Mouse (Mus musculus): ENCODE data around the gene Hist1h2an. TPM values are rescaled to one million over a fixed set of nuclear protein-coding genes. Genes with fewer than 3 reads are reported as not detected.
"Not testable (repeated sequence)": the region's sequence is repeated elsewhere in the genome, so short reads cannot be mapped to it uniquely, and the experiment has no call there.

Hist1h2an gene
- polyA plus RNA-seq, 1 experiment from 2014 or later: not detected

DNA sequence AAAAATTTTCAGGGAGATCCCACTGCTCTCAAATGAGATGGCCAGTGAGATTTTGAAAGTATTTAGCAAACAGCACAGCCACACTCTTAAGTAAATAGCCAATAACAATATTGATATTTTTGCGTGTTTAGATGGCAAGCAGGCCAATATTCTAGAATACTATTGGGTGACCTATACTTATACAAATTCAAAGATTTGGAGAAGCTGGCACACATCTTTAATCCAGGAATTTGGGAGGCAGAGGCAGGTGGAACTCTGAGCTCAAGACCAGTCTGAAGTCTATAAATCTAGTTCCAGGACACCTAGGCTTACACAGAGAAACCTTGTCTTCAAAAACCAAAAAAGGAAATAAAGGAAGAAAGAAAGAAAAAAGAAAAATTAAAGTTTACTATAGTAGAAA is 5.4 kb downstream of the Hist1h2an start:
- TF ChIP-seq CTCF (IDR thresholded peaks at IDR 0.05; ENCODE audit: low read depth): no peak
- Histone ChIP-seq H3K4me2 (ENCODE audit: low read length) (0 out of 2 replicates have a peak overlapping the region, but pooled peaks have one; percentile 4), H3K27ac (no peak overlapping the region), H3K9ac (ENCODE audit: low read depth, low read length) (no peak overlapping the region), H3K27me3 (ENCODE audit: insufficient read depth, low read length) (no peaks in the 10 kb centered on the region), H3K9me3 (replicated peaks; ENCODE audit: low read length) (no peaks in the 10 kb centered on the region), H3K36me3 (ENCODE audit: insufficient read depth, low read length) (no peaks in the 10 kb centered on the region), H3K4me1 (replicated peaks; ENCODE audit: insufficient read depth, low read length) (no peaks in the 10 kb centered on the region), H3K4me3 (replicated peaks; ENCODE audit: low read depth, low read length) (no peak overlapping the region)
- DNase-seq (ENCODE audit: low spot score) (no peak), ATAC-seq (replicated peaks; ENCODE audit: low FRiP score, low read depth) (no peak)
- WGBS: 89% methylated on average over 1 of the region's 1 CpGs

DNA sequence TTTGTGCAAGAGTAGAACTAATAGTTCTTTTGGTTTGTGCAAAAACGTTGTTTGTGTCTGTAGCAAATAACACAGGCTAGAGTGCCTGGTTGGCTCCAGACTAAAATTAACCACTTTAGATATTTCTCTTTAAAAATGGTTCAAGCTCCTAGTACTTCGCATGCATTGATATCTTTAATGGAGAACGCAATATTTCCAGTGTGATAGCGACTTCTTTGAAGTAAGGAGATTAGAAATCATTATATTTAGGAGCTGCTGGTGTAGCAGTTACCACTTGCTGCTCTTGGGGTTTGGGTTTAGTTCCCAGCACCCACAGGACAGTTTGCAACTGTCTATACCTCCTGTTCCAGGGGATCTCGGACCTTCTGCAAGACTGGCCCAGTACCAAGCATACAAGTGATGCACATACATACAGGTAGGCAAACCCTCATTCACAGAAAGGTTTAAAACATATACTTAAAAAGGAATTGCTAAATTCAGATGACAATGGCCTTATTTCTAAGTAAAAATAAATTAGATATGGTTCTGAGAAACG is 5.9 kb downstream of the Hist1h2an start:
- H3K4me3 ChIP-seq (replicated peaks; ENCODE audit: low read depth, low read length): peak overlapping the region; percentile 48; the same call in 1 of the 2 replicates
- 40% methylated on average over 6 of the region's 6 CpGs for WGBS
- no peaks in the 10 kb centered on the region for H3K27me3 ChIP-seq (ENCODE audit: insufficient read depth, low read length)
- H3K4me1 ChIP-seq (replicated peaks; ENCODE audit: insufficient read depth, low read length): no peaks in the 10 kb centered on the region
- TF ChIP-seq CTCF (IDR thresholded peaks at IDR 0.05; ENCODE audit: low read depth): no peak
- peak overlapping the region; percentile 82 for H3K4me2 ChIP-seq (ENCODE audit: low read length)
- H3K9me3 ChIP-seq (replicated peaks; ENCODE audit: low read length): no peaks in the 10 kb centered on the region
- ATAC-seq (replicated peaks; ENCODE audit: low FRiP score, low read depth) (no peak), DNase-seq (ENCODE audit: low spot score) (peak; percentile 11)
- peak overlapping the region; percentile 88 for H3K27ac ChIP-seq
- H3K36me3 ChIP-seq (ENCODE audit: insufficient read depth, low read length): no peaks in the 10 kb centered on the region
- no peak overlapping the region for H3K9ac ChIP-seq (ENCODE audit: low read depth, low read length)

DNA sequence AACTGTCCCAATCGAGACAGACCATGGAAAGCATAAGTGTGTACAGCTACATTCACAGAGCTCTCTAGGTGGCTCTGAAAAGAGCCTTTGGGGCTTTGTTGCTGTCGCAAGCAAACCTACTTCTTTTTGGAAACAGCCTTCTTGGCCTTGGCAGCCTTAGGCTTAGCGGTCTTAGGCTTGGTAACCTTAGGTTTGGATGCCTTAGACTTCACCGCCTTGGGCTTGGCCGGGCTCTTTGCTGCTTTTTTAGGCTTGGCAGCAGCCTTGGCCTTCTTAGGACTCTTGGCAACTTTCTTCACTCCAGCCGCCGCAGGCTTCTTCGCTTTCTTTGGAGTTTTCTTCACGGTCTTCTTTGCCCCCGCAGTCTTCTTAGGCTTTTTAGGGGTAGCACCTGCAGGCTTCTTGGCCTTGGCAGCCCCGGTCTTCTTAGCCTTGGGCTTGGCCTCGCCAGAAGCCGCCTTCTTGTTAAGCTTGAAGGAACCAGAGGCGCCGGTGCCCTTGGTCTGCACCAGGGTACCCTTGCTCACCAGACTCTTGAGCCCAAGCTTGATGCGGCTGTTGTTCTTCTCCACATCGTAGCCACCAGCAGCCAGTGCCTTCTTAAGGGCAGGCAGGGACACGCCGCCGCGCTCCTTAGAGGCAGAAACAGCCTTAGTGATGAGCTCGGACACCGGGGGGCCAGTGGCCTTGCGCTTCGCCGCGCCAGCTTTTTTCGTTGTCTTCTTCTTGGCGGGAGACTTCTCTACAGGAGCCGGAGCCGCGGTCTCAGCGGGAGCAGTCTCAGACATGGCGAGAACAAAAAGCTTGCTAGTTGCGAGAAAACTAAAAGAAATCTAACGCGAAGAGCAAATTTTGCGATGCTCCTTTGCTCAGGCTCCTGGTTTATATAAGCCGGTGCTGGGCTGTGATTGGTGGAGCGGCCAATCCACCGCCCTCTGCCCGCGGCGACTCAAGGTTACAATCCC is 7.0 kb downstream of the Hist1h2an start, which contains the start of gene Hist1h1b:
TSS of gene Hist1h1b (minus strand) at position 859 of the 965 bp plus-strand sequence.
- peak; percentile 18 for ATAC-seq (replicated peaks; ENCODE audit: low FRiP score, low read depth)
- Histone ChIP-seq H3K4me1 (replicated peaks; ENCODE audit: insufficient read depth, low read length) (no peaks in the 10 kb centered on the region), H3K27me3 (ENCODE audit: insufficient read depth, low read length) (no peaks in the 10 kb centered on the region), H3K9me3 (replicated peaks; ENCODE audit: low read length) (no peaks in the 10 kb centered on the region), H3K36me3 (ENCODE audit: insufficient read depth, low read length) (no peaks in the 10 kb centered on the region), H3K4me3 (replicated peaks; ENCODE audit: low read depth, low read length) (peak within 1 kb of the TSS; percentile 48), H3K27ac (peak within 1 kb of the TSS; percentile 88), H3K4me2 (ENCODE audit: low read length) (peak within 1 kb of the TSS; percentile 82), H3K9ac (ENCODE audit: low read depth, low read length) (peak within 1 kb of the TSS; percentile 75)
- no peak for TF ChIP-seq CTCF (IDR thresholded peaks at IDR 0.05; ENCODE audit: low read depth)
- peak; percentile 87 for DNase-seq (ENCODE audit: low spot score)
- WGBS: under 1% methylated on average over 44 of the region's 44 CpGs

DNA sequence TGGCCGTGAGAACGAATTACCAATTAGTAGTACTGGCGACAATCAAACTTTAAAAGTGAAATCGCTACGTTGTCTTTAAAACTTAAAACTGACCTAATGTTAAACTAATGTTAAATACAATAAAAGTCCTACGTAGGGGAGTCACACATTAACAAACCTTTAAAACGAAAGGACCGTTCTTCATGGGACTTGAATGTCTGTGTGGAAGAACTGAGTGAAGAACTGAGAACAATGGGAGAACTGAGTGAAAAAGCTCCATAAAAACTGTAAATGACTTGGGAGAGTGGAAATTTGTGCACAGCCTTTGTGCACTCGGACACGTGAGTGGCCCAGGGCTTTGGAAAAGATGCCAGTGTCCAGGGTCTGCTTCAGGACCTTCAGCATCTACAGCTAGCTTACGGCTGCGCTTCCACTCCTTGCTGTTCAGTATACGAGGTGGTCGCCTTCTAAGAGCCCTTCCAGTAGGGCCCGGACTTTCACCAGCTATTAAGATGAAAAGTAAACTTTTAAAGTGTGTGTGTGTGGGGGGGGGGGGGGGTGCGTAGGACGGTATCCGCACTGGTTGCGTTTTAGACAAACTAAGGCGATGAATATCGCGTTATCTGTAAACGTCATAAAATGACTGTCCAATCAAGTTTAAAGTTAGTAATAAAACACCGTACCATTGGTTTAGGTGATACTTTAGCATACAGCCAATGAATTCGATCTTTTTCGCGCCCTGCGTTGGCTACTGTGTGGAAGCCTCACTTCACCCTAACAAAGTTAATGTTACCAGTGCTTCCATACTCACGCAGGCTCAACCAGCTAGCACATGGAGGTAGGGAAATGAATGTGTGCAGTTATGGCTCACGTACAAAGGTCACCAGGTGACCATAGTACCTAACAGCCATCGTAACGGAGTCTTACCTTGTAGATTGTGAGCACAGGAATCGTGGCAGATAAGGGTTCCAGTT is 7.9 kb downstream of the Hist1h2an start:
- 3% methylated on average over 33 of the region's 33 CpGs for WGBS
- Histone ChIP-seq H3K36me3 (ENCODE audit: insufficient read depth, low read length) (no peaks in the 10 kb centered on the region), H3K4me3 (replicated peaks; ENCODE audit: low read depth, low read length) (peak overlapping the region; percentile 48), H3K4me1 (replicated peaks; ENCODE audit: insufficient read depth, low read length) (no peaks in the 10 kb centered on the region), H3K4me2 (ENCODE audit: low read length) (peak overlapping the region; percentile 82), H3K9me3 (replicated peaks; ENCODE audit: low read length) (no peaks in the 10 kb centered on the region), H3K9ac (ENCODE audit: low read depth, low read length) (peak overlapping the region; percentile 75), H3K27me3 (ENCODE audit: insufficient read depth, low read length) (no peaks in the 10 kb centered on the region), H3K27ac (peak overlapping the region; percentile 88)
- ATAC-seq (replicated peaks; ENCODE audit: low FRiP score, low read depth) (peak; percentile 90), DNase-seq (ENCODE audit: low spot score) (peak; percentile 97)
- no peak for TF ChIP-seq CTCF (IDR thresholded peaks at IDR 0.05; ENCODE audit: low read depth)

DNA sequence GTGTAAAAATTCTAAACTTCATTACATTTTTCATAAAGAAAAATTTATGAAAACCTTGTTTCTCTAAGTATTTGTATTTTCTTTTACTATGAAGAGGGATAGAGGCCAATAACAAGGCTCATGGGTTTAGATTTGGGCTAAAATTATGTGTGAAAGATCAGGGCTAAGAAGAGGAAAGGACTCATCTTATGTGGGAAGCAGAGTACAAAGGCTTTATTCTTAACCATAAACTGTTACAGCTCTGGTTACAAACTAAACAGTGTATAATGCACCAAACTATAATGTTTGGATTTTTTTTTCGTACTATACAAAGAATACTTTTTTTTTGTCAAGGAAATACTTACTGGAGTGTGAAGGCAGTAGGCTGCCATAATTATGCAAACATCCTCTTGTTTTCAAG is 31.3 kb downstream of the Hist1h2an start:
- H3K36me3 ChIP-seq (ENCODE audit: insufficient read depth, low read length): no peaks in the 10 kb centered on the region
- 34% methylated on average over 1 of the region's 1 CpGs for WGBS
- no peak for TF ChIP-seq CTCF (IDR thresholded peaks at IDR 0.05; ENCODE audit: low read depth)
- H3K4me1 ChIP-seq (replicated peaks; ENCODE audit: insufficient read depth, low read length): no peaks in the 10 kb centered on the region
- H3K4me3 ChIP-seq (replicated peaks; ENCODE audit: low read depth, low read length): no peak overlapping the region
- ATAC-seq (replicated peaks; ENCODE audit: low FRiP score, low read depth) (no peak), DNase-seq (ENCODE audit: low spot score) (no peak)
- no peak overlapping the region for H3K9ac ChIP-seq (ENCODE audit: low read depth, low read length)
- H3K27me3 ChIP-seq (ENCODE audit: insufficient read depth, low read length): no peaks in the 10 kb centered on the region
- no peaks in the 10 kb centered on the region for H3K9me3 ChIP-seq (replicated peaks; ENCODE audit: low read length)
- no peak overlapping the region for H3K27ac ChIP-seq
- 0 out of 2 replicates have a peak overlapping the region, but pooled peaks have one; percentile 7 for H3K4me2 ChIP-seq (ENCODE audit: low read length)

DNA sequence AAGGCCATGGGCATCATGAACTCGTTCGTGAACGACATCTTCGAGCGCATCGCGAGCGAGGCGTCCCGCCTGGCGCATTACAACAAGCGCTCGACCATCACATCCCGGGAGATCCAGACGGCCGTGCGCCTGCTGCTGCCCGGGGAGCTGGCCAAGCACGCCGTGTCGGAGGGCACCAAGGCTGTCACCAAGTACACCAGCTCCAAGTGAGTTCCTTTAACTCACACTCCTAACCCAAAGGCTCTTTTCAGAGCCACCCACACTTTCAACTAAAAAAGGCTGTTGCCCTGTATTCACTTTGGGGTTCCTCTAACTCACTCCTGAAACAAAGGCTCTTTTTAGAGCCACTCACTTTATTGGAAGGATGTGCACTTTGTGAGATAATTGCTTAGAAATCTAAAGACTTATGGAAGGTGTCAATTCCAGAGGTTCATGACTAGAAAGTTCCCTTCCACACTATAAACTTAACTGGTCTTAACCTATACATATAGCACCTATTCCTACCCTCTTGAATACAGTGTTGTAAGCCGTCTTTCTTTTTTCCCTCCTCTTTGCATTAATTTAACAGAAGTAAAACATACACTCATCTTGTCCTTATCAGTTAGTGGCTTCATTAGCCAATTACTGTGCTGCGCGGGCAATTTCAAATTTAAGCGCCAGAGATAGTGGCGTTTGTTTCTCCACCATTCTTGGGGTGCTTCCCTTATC is 32.6 kb downstream of the Hist1h2an start:
- ATAC-seq (replicated peaks; ENCODE audit: low FRiP score, low read depth): 0 out of 2 replicates have a peak, but pooled peaks have one; percentile 0
- under 1% methylated on average over 22 of the region's 26 CpGs for WGBS
- peak overlapping the region; percentile 40; the same call in 1 of the 2 replicates for H3K9ac ChIP-seq (ENCODE audit: low read depth, low read length)
- not testable (repeated sequence) for H3K27me3 ChIP-seq (ENCODE audit: insufficient read depth, low read length); H3K4me1 ChIP-seq (replicated peaks; ENCODE audit: insufficient read depth, low read length); H3K9me3 ChIP-seq (replicated peaks; ENCODE audit: low read length); H3K36me3 ChIP-seq (ENCODE audit: insufficient read depth, low read length)
- H3K4me2 ChIP-seq (ENCODE audit: low read length): peak overlapping the region; percentile 65
- peak; percentile 63 for DNase-seq (ENCODE audit: low spot score)
- peak overlapping the region; percentile 92 for H3K27ac ChIP-seq
- peak overlapping the region; percentile 44 for H3K4me3 ChIP-seq (replicated peaks; ENCODE audit: low read depth, low read length)

All from kidney, postnatal 0 days (tissue).